Mouse (Mus musculus) kidney, postnatal 0 days (tissue): Measurements from ENCODE around the gene Wars2. TPM values are rescaled to one million over a fixed set of nuclear protein-coding genes. Genes with fewer than 3 reads are reported as not detected.

ENCODE experiments used
- ATAC-seq: fragments of 200-750 bp; cut with Nextera tagmentation; replicated peaks from 2 replicates; pipeline ENCODE4 v1.8.0; 2017; ENCODE audit warnings: low read depth, moderate number of reproducible peaks, moderate TSS enrichment, moderate library complexity; ENCODE audit not compliant: low FRiP score
- DNase-seq: peaks from one replicate; pipeline ENCODE4 v3.0.0-alpha.2; 2016; ENCODE audit warnings: low spot score
- H3K27ac ChIP-seq: fragments of 300-500 bp; sonication (generic); 2 replicates; pipeline ENCODE4 v1.5.1; 2014; ENCODE audit warnings: mild to moderate bottlenecking
- H3K27me3 ChIP-seq: fragments of 300-500 bp; sonication (generic); 2 replicates; pipeline ENCODE4 v1.6.1; 2014; ENCODE audit warnings: low read length, mixed read lengths; ENCODE audit not compliant: insufficient read depth
- H3K36me3 ChIP-seq: fragments of 300-500 bp; sonication (generic); 2 replicates; pipeline ENCODE4 v1.6.1; 2014; ENCODE audit warnings: low read length, mixed read lengths; ENCODE audit not compliant: insufficient read depth
- H3K4me1 ChIP-seq: fragments of 300-500 bp; sonication (generic); replicated peaks from 2 replicates; pipeline ENCODE4 v1.6.1; 2014; ENCODE audit warnings: antibody characterized with exemption, low read length, mixed read lengths; ENCODE audit not compliant: insufficient read depth
- H3K4me2 ChIP-seq: fragments of 300-500 bp; sonication (generic); 2 replicates; pipeline ENCODE4 v1.6.1; 2014; ENCODE audit warnings: mild to moderate bottlenecking, low read length, moderate library complexity, mixed read lengths
- H3K4me3 ChIP-seq: fragments of 300-500 bp; sonication (generic); replicated peaks from 2 replicates; pipeline ENCODE4 v1.5.1; 2014; ENCODE audit warnings: low read depth, low read length
- H3K9ac ChIP-seq: fragments of 300-500 bp; sonication (generic); 2 replicates; pipeline ENCODE4 v1.6.1; 2014; ENCODE audit warnings: low read depth, low read length
- H3K9me3 ChIP-seq: fragments of 300-500 bp; sonication (generic); replicated peaks from 2 replicates; pipeline ENCODE4 v1.6.1; 2016; ENCODE audit warnings: low read length, inconsistent platforms, mixed read lengths
- CTCF ChIP-seq: IDR thresholded peaks from 2 replicates; pipeline ENCODE4 v1.5.1; 2016; ENCODE audit warnings: antibody characterized with exemption, low read depth, mild to moderate bottlenecking, moderate library complexity
- WGBS: fragments of 180-500 bp; shearing (Covaris S2); extraction: QIAGEN DNeasy Blood & Tissue Kit; methylation state at CpG from one replicate; pipeline ENCODE4 v1.1.7; 2014; 5-methylcytosine and 5-hydroxymethylcytosine counted together
- polyA plus RNA-seq: library from polyadenylated mRNA; unstranded; fragments of >200 nt; fragmentation: Nextera tagmentation; extraction: Ambion mirVana; gene quantifications from 2 replicates; pipeline ENCODE4 v1.2.1, GENCODE M21; 2015

Wars2 gene
- polyA plus RNA-seq, 1 experiment from 2014 or later = 6.4 TPM

DNA sequence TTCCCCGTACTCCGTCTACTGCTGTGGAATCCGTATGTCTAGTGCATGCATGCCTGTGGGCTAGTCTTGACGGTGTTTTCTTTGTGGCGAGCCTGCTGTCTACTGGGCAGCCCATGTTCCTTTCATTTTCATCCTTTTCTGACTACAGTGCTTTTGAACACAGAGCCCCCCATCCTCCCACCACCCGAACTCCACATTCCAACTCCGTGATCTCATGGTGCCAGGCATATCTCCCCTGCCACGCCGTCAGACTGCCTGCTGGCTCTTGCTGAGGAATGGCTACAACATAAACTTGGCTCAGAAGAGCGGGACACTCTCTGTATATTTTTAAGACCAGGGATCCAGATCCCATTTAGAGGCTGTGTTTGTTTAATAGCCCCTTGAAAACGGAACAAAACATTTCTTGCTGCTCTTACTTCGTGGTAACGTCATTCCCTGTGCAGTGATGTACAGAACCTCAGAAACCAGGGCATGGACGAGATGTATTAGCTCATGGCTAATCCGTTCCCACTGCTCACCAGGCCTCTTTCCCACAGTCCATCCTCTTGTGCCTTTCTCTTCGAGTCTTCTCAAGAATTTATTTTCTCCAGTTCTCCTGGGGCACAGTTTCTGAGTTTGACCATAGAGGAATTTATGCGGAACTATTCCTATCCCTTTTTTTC, 42.6 kb downstream of the Wars2 start:
- Histone ChIP-seq H3K4me3 (no peak overlapping the region), H3K4me2 (no peak overlapping the region), H3K36me3 (no peaks in the 10 kb centered on the region), H3K4me1 (no peaks in the 10 kb centered on the region), H3K27ac (no peak overlapping the region), H3K9ac (no peak overlapping the region), H3K9me3 (no peaks in the 10 kb centered on the region), H3K27me3 (no peaks in the 10 kb centered on the region)
- WGBS = 81% methylated on average over 17 of the region's 17 CpGs
- ATAC-seq (no peak), DNase-seq (no peak)
- no peak for TF ChIP-seq CTCF

DNA sequence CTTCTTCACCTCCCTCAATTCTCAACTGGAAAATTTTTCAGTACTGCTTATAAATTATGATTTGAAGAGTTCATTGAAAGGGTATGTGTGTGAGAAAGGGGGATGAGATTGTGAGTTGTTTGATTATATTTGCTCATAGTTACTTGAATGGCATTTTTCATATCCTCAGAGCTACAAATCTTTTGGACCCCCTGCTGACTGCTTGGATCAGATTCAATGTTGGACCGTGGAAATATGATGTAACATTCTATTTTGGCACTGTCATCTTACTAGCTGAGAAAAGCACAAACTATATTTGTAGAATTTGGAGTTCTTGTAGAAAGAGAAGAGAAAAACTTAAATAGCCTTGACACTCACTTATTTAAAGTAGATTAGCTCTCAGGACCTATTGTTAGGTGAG, 43.5 kb downstream of the Wars2 start:
- ATAC-seq (no peak), DNase-seq (no peak)
- no peak for TF ChIP-seq CTCF
- Histone ChIP-seq H3K27ac (no peak overlapping the region), H3K4me2 (no peak overlapping the region), H3K9me3 (no peaks in the 10 kb centered on the region), H3K4me1 (no peaks in the 10 kb centered on the region), H3K9ac (no peak overlapping the region), H3K4me3 (no peak overlapping the region), H3K36me3 (no peaks in the 10 kb centered on the region), H3K27me3 (no peaks in the 10 kb centered on the region)
- WGBS = 58% methylated on average over 1 of the region's 1 CpGs

DNA sequence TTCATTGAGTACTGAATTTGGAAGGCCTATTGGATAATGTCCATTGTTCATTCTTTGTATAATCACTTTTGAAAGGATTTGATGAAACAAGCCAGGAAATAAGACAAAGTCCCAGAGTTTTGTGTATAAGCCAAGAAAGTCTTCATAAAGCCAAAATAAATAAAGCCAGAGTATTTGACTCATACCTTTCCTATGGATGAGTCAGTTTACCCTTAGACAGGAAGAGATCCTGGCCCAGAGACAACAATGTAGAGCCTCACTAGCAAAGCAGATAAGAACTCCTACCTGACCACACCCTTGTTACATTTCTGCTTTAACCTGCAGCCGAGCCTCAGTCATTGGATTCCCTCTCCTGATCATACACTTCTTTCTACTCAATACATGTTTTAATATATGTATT, 47.2 kb downstream of the Wars2 start:
- Histone ChIP-seq H3K27me3 (no peaks in the 10 kb centered on the region), H3K9ac (no peak overlapping the region), H3K4me2 (no peak overlapping the region), H3K9me3 (no peaks in the 10 kb centered on the region), H3K4me1 (no peaks in the 10 kb centered on the region), H3K27ac (no peak overlapping the region), H3K36me3 (no peaks in the 10 kb centered on the region), H3K4me3 (no peak overlapping the region)
- no peak for TF ChIP-seq CTCF
- no peak for DNase-seq
- WGBS = 80% methylated on average over 1 of the region's 1 CpGs
- ATAC-seq = no peak

- no peak for DNase-seq
- TF ChIP-seq CTCF = no peak
- no peaks in the 10 kb centered on the region for H3K9me3 ChIP-seq
Observed at GRCm38 (mm10) chr3:99193576-99193975, 52.7 kb downstream of the Wars2 start.

GRCm38 (mm10) chr3:99203331-99203730, 62.5 kb downstream of the Wars2 start:
- Histone ChIP-seq H3K9ac (no peak overlapping the region), H3K36me3 (0 out of 2 replicates have a peak, but pooled peaks cover 2% of the 10 kb centered on the region), H3K4me1 (no peaks in the 10 kb centered on the region), H3K4me3 (no peak overlapping the region), H3K4me2 (no peak overlapping the region), H3K27me3 (no peaks in the 10 kb centered on the region), H3K27ac (no peak overlapping the region), H3K9me3 (no peaks in the 10 kb centered on the region)
- no peak for TF ChIP-seq CTCF
- ATAC-seq (no peak), DNase-seq (no peak)

More at GRCm38 (mm10) chr3:99193576-99193975, 52.7 kb downstream of the Wars2 start:
- Histone ChIP-seq H3K4me2 (no peak overlapping the region), H3K4me3 (no peak overlapping the region), H3K36me3 (no peaks in the 10 kb centered on the region), H3K27me3 (no peaks in the 10 kb centered on the region), H3K9ac (no peak overlapping the region), H3K27ac (no peak overlapping the region), H3K4me1 (no peaks in the 10 kb centered on the region)
- ATAC-seq = no peak
- 87% methylated on average over 4 of the region's 4 CpGs for WGBS

DNA sequence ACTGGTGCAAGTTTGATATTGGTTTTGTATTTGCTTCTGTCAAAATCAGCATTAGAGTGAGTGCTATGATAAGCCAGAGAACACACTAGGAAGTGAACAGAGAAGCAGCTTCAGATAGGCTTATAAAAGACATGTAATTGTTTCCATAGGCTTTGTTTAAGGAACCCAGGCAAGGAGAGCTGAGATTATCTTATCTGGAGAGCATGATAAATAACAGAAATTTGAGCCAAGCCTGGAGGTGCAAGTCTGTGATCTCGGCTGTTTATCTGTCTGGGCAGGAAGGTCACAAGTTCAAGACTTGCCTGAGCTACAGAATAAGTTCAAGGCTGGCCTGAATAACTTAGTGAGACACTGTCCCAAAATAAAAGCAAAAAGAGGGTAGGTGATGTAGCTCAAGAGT, 67.5 kb downstream of the Wars2 start:
- DNase-seq (no peak), ATAC-seq (no peak)
- H3K9ac ChIP-seq = no peak overlapping the region
- 30% methylated on average over 1 of the region's 1 CpGs for WGBS
- no peaks in the 10 kb centered on the region for H3K4me1 ChIP-seq
- H3K27me3 ChIP-seq = no peaks in the 10 kb centered on the region
- no peaks in the 10 kb centered on the region for H3K36me3 ChIP-seq
- H3K4me2 ChIP-seq = no peak overlapping the region
- H3K9me3 ChIP-seq = no peaks in the 10 kb centered on the region
- H3K4me3 ChIP-seq = no peak overlapping the region
- TF ChIP-seq CTCF = no peak
- no peak overlapping the region for H3K27ac ChIP-seq
